15 mouse cellular contexts compared by ENCODE assay signal in the genomic region with DNA sequence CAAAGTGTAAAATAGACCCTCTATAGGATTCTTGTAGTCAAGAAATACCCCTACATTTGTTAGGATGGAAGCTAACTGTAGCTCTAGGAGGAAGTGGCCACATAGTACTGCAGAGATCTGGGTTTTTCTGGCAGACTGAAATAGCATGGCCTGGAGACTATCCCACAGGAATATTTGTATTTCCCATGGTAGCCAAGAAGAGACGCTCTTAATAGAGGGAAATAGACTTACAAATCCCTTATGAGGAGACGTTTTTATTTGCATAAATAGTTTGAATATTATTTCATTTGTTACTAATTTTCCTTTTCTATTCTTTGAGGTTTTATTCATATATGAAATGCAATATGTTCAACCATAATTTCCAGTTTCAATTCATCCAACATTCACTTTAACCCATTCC.
"Had no signal": no experiment of that assay in that cellular context is flagged by ENCODE, and none has a peak within 500 bp of the region (broad histone marks: within the 10 kb centered on the region; RNA-seq: fewer than 3 reads in every experiment).

A gene (minus strand): TSS at position 101 of the 400 bp plus-strand sequence.

- DNase-seq: cerebellum, adult 9-10 months; cerebellum, adult 9-11 months; cerebellum, postnatal 10 days; cerebellum, postnatal 14 days; cerebellum, postnatal 25 days; cerebellum, postnatal 36 days; embryo, embryonic 11 days; forebrain, postnatal 0 days; gastrocnemius, adult 2 months; gastrocnemius, postnatal 10 days; gastrocnemius, postnatal 14 days; gastrocnemius, postnatal 25 days; gastrocnemius, postnatal 36 days; heart, adult 18-20 months; heart, adult 2 months had no signal
